Mouse (Mus musculus) lung, postnatal 36 days (tissue): ENCODE results near the gene Vps11.
A peak's percentile ranks its signal among the peaks of the same experiment; 100 is the strongest.
"Not testable (repeated sequence)": the region's sequence is repeated elsewhere in the genome, so short reads cannot be mapped to it uniquely, and the experiment has no call there.

Experiments used
- DNase-seq: peaks from one replicate; pipeline ENCODE4 v3.0.0; 2022; ENCODE audit warnings: mixed read lengths

Gene Vps11

GRCm38 (mm10) chr9:44334396-44335330 is 26.8 kb downstream of the Vps11 start, which contains the start of gene H2afx:
H2afx (plus strand) TSS chr9:44334694.
- DNase-seq, result peak; percentile 100

GRCm38 (mm10) chr9:44332918-44333638 is 28.4 kb downstream of the Vps11 start:
- DNase-seq, result no peak

GRCm38 (mm10) chr9:44330736-44331135 is 30.7 kb downstream of the Vps11 start:
- DNase-seq, result no peak

- no peak for DNase-seq
These were observed 33.5 kb downstream of the Vps11 start for GRCm38 (mm10) chr9:44327926-44328325.

DNA sequence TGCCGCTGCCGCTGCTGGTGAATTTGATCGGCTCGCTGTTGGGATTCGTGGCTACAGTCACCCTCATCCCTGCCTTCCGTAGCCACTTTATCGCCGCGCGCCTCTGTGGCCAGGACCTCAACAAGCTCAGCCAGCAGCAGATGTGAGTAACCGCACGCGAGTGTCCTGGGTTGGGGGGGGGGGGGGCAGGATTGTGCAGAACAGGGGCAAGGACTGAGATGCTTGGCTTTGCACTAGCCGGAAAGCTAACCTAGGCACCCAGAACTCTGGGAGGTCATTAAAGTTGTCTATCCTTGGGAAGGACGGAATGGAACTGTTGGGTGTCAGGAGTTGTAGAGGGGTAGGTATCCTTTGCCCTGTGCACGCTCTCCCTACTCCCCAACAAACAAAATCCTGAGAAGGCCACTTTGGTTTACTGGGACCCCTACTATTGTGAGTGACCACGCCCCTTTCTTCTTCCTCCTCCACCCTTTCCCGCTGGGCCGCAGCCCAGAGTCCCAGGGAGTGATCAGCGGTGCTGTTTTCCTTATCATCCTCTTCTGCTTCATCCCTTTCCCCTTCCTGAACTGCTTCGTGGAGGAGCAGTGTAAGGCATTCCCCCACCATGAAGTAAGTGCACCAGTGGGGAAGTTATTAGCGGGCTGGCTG is 34.3 kb downstream of the Vps11 start:
- DNase-seq, result peak; percentile 71

GRCm38 (mm10) chr9:44326371-44327063 is 35.0 kb downstream of the Vps11 start:
- peak; percentile 94 for DNase-seq

DNA sequence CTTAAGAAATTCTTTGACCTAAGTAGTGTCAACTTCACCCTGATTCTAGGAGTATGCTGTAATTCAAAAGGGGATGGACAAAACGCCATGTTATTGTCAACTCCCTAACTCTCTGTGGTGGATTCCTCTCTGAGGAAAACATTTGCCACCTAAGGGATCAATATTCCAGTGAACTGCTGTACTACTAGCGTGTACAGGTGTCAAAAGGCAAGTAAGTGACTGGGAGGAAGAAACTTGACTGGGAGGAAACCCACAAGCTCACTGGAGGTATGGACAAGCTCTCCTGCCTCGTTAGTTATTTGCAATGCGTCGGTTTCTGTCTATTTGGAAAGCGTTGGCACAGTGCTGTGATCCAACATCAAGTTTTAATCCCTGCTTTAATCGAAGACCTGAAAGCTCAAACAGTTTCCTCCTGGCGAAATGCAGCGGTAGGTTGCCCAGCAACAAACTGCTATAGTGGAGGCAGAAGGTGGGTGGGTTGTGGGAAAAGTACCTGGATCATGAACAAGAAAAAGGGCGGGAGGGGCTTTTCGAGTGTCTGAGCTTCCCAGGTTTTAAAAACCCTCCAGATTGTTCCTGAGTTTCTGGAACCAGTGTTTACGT is 35.6 kb downstream of the Vps11 start, which contains the start of gene Dpagt1:
TSS of gene Dpagt1 (plus strand) at position 252 of the 603 bp plus-strand sequence.
- no peak for DNase-seq

- not testable (repeated sequence) for DNase-seq
These were observed 36.3 kb downstream of the Vps11 start for GRCm38 (mm10) chr9:44325032-44325767.

DNA sequence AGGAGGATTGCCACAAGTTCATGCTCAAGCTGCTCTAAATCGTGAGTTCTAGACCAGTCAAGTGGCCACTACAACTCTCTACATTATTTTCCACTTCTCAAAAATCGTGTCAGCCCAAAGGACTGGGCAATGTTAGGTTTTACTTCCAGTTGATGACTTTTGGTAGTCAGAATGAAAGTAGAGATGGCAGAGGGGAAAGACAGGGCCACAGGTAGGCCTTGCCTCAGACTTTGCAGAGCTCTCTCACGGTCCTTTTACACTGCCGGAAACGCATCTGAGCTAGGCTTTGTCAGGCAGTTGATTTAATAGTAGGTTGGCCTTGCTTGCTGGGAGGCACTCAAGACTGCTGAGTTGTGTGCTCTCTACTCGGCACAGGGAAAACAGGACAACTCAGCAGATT is 37.3 kb downstream of the Vps11 start:
- no peak for DNase-seq

DNA sequence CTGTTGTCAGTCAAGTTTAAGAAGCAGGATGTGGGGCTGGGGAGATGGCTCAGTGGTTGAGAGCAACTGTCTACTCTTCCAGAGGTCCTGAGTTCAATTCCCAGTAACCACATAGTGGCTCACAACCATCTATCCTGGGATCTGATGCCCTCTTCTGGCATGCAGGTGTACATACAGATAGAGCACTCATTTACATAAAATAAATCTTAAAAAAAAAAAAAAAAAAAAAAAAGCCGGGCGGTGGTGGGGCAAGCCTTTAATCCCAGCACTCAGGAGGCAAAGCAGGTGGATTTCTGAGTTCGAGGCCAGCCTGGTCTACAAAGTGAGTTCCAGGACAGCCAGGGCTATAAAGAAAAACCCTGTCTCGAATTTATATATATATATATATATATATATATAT is 37.8 kb downstream of the Vps11 start:
- not testable (repeated sequence) for DNase-seq

DNA sequence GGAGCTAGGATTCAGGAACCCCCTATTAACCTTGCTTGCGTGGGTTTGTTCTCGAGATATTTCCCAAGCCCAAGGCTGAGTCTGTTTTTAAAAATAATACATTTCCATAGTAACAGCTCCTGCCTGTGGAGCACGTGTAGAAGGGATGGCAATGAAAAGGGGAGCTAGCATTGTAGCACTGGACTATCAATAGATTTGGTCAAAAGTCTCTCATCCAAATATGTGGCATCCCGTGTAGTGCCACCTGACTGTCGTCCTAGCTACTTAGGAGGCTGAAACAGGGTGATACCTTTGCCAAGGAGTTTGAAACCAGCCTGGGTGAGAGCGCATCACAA is 40.7 kb downstream of the Vps11 start:
- no peak for DNase-seq

DNA sequence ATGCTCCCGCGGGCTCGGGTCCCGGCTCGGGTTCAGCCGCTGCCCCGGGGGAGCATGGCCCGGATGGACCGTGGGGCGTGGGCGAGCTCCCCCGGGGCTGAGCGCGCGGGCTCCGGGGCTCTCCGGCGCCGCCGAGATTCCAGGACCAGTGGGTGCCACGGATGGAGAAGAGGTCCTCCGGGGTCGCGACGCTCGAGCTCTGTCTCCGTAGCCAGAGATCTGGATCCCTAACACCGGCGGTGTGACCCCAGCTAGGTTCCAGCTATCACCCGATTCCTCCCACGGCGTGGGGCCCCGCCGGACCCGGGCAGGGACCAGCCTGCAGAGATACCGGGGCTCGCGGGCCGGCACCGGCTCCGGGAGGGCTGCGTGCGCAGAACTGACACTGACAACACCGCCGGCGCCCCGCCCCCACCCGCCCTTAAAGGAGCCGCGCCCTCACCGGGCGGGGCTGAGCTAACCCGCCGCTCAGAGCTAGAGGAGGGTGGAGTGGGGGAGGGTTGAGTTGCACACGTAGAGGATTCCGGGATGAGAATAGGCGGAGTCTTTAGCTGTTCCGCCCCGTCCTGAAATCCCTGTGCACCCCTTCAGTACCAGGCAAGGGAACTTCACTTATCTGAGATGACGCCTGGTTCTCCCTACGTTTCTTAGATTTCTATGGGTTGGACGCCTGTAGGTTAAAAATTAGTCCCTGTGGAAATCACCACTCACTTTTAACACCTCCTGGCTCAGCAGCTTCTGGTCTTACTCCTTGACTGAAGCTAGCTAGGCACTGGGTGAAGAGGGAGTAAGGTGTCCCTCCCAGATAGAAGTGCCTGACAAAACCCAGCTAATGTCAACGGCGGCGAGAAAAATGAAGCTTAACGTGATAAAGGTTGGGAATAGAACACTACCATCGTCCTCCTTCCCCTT is 41.3 kb downstream of the Vps11 start, which contains the start of gene C2cd2l:
TSS of gene C2cd2l (minus strand) at position 399 of the 912 bp plus-strand sequence.
- DNase-seq, result peak; percentile 96

GRCm38 (mm10) chr9:44319105-44319886 is 42.2 kb downstream of the Vps11 start:
- no peak for DNase-seq

GRCm38 (mm10) chr9:44318826-44319095 is 42.7 kb downstream of the Vps11 start:
- no peak for DNase-seq

DNA sequence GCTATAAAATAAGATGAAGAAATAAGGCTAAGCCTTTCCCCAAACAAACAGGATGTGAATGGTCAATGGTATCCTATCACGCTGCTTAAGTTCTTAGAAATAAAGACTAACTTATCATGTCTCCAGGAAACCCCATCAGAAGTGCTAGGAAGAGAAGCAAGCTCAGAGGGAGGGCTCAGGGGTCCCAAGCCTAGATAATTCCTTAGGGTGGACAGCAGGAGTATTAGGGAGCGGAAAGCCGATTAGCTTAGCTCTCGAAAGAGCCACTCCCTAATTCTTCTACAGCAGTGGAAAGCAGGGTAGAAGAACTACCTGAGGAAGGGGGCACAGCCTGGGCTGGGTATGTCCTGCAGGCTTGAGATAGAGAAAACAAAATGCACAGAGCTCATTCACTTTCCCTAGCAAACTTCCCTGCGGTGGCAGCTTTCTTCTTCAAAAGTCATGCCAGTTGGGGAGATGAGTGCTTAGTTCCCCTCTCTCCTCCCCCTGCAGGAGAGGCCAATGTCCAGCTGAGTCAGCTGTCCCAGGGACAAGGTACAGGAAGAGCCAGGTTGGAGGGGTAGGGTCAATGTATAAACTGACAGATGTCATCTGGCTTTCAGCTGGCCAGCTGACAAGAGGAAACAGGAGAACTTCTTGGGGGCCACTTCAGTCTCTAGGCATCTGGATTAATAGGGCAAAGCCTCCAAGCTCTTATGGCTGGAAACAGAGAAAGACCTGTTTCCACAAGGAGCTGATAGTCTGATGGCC is 43.2 kb downstream of the Vps11 start:
- DNase-seq, result no peak

GRCm38 (mm10) chr9:44317452-44317851 is 44.0 kb downstream of the Vps11 start:
- DNase-seq, result no peak

- no peak for DNase-seq
These were observed 46.6 kb downstream of the Vps11 start for GRCm38 (mm10) chr9:44314910-44315309.

DNA sequence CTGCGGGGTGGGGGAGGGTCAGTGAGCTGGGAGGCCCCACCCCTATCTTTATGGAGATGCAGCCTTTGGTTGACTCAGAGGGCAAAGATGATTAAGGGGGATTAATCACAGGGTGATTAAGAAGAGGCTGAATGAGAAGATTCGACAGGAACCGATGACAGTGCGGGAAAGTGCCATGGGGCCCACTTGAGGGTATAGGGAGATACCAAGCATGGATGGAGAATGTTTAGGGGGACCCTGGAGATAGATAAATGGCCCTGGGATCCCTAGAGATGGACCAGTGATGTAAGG is 47.3 kb downstream of the Vps11 start:
- no peak for DNase-seq
